22 mouse cellular contexts compared by ENCODE assay signal in genomic region chr3:148555324-148555723, GRCm38 (mm10).
DNase-seq lines count a peak whose midpoint lies in the region; ATAC-seq and TF ChIP-seq lines count a peak whose summit lies in the region.
"Had no signal": no experiment of that assay in that cellular context is flagged by ENCODE, and none has a peak within 500 bp of the region (broad histone marks: within the 10 kb centered on the region; RNA-seq: fewer than 3 reads in every experiment).

No protein-coding gene starts in this region.

- DNase-seq in limb, embryonic 10.5 days (ENCODE audit: low spot score), result peak; percentile 34
- no peak for DNase-seq in embryo, embryonic 9.5 days (ENCODE audit: extremely low spot score)
- no peak for DNase-seq in kidney, adult 8-10 months
- DNase-seq in hindbrain, postnatal 0 days (ENCODE audit: low spot score), result no peak
- DNase-seq: adrenal gland, adult 2 months; adrenal gland, postnatal 10 days; adrenal gland, postnatal 25 days; cerebellum, adult 11 months; cerebellum, adult 18-20 months; cerebellum, adult 8-10 months; cerebellum, postnatal 10 days; cerebellum, postnatal 25 days; embryo, embryonic 11 days; forebrain, postnatal 0 days had no signal

- no peak for TF ChIP-seq CTCF in hindbrain, postnatal 0 days (IDR thresholded peaks at IDR 0.05; ENCODE audit: low read depth)

- no peaks in the 10 kb centered on the region for H3K27me3 ChIP-seq in limb, embryonic 10.5 days (ENCODE audit: low read depth, poor library complexity, severe bottlenecking)
- no peaks in the 10 kb centered on the region for H3K27me3 ChIP-seq in kidney, embryonic 14.5 days (ENCODE audit: control insufficient read depth, insufficient read depth, low read length)
- no peaks in the 10 kb centered on the region for H3K27me3 ChIP-seq in hindbrain, postnatal 0 days (ENCODE audit: insufficient read depth, low read length)
- H3K27me3 ChIP-seq: embryonic facial prominence, embryonic 12.5 days; forebrain, embryonic 15.5 days had no signal

- H3K9me3 ChIP-seq in limb, embryonic 10.5 days (replicated peaks), result no peaks in the 10 kb centered on the region
- no peaks in the 10 kb centered on the region for H3K9me3 ChIP-seq in kidney, embryonic 14.5 days (ENCODE audit: control insufficient read depth, low read length)
- H3K9me3 ChIP-seq in hindbrain, postnatal 0 days (ENCODE audit: low read length), result no peaks in the 10 kb centered on the region
- H3K9me3 ChIP-seq: embryonic facial prominence, embryonic 10.5 days; embryonic facial prominence, embryonic 12.5 days; forebrain, embryonic 13.5 days; forebrain, embryonic 15.5 days had no signal

- no peak overlapping the region for H3K27ac ChIP-seq in limb, embryonic 10.5 days
- no peak overlapping the region for H3K27ac ChIP-seq in kidney, embryonic 14.5 days (ENCODE audit: low read depth, low read length)
- no peak overlapping the region for H3K27ac ChIP-seq in hindbrain, postnatal 0 days
- H3K27ac ChIP-seq: embryonic facial prominence, embryonic 10.5 days; embryonic facial prominence, embryonic 12.5 days; forebrain, embryonic 13.5 days; forebrain, embryonic 15.5 days had no signal

- 72% methylated on average over 8 of the region's 8 CpGs for WGBS in limb, embryonic 10.5 days
- WGBS in kidney, embryonic 14.5 days, result 81% methylated on average over 8 of the region's 8 CpGs
- 92% methylated on average over 8 of the region's 8 CpGs for WGBS in hindbrain, postnatal 0 days

- no peak overlapping the region for H3K4me3 ChIP-seq in limb, embryonic 10.5 days
- no peak overlapping the region for H3K4me3 ChIP-seq in kidney, embryonic 14.5 days (ENCODE audit: low read length)
- no peak overlapping the region for H3K4me3 ChIP-seq in hindbrain, postnatal 0 days (ENCODE audit: low read length)
- H3K4me3 ChIP-seq: embryonic facial prominence, embryonic 10.5 days; embryonic facial prominence, embryonic 12.5 days; forebrain, embryonic 13.5 days; forebrain, embryonic 15.5 days had no signal

- H3K4me1 ChIP-seq in limb, embryonic 10.5 days, result peaks cover 11% of the 10 kb centered on the region
- H3K4me1 ChIP-seq in kidney, embryonic 14.5 days (ENCODE audit: control insufficient read depth, insufficient read depth, low read length), result no peaks in the 10 kb centered on the region
- no peaks in the 10 kb centered on the region for H3K4me1 ChIP-seq in hindbrain, postnatal 0 days (ENCODE audit: insufficient read depth, low read length)
- H3K4me1 ChIP-seq: embryonic facial prominence, embryonic 10.5 days; embryonic facial prominence, embryonic 12.5 days had no signal

- peak; percentile 52 for ATAC-seq in common myeloid progenitor, adult 5-6 weeks (replicated peaks; ENCODE audit: low read depth, poor library complexity, severe bottlenecking)
- peak; percentile 65 for ATAC-seq in granulocyte monocyte progenitor cell, adult 5-6 weeks (replicated peaks; ENCODE audit: poor library complexity, severe bottlenecking)
- 0 out of 2 replicates have a peak, but pooled peaks have one; percentile 21 for ATAC-seq in megakaryocyte, adult 5-6 weeks (ENCODE audit: poor library complexity, severe bottlenecking)
- no peak for ATAC-seq in kidney, embryonic 14.5 days (ENCODE audit: low FRiP score, low TSS enrichment)
- ATAC-seq in hindbrain, postnatal 0 days, result no peak
- ATAC-seq: forebrain, embryonic 13.5 days; forebrain, embryonic 15.5 days; forebrain, postnatal 0 days had no signal

- no peaks in the 10 kb centered on the region for H3K36me3 ChIP-seq in limb, embryonic 10.5 days
- H3K36me3 ChIP-seq in kidney, embryonic 14.5 days (ENCODE audit: control insufficient read depth, insufficient read depth, low read length), result no peaks in the 10 kb centered on the region
- H3K36me3 ChIP-seq in hindbrain, postnatal 0 days (ENCODE audit: insufficient read depth, low read length), result no peaks in the 10 kb centered on the region
- H3K36me3 ChIP-seq: embryonic facial prominence, embryonic 10.5 days; embryonic facial prominence, embryonic 12.5 days; forebrain, embryonic 15.5 days had no signal

- H3K9ac ChIP-seq in kidney, embryonic 14.5 days (ENCODE audit: low read depth, low read length), result no peak overlapping the region
- H3K9ac ChIP-seq in hindbrain, postnatal 0 days (replicated peaks; ENCODE audit: low read length), result no peak overlapping the region
- H3K9ac ChIP-seq: embryonic facial prominence, embryonic 12.5 days; forebrain, embryonic 13.5 days; forebrain, embryonic 15.5 days; forebrain, postnatal 0 days had no signal

- H3K4me2 ChIP-seq in kidney, embryonic 14.5 days (replicated peaks; ENCODE audit: low read depth, low read length), result no peak overlapping the region
- H3K4me2 ChIP-seq in hindbrain, postnatal 0 days (ENCODE audit: low read depth, low read length), result no peak overlapping the region
- H3K4me2 ChIP-seq: embryonic facial prominence, embryonic 12.5 days; forebrain, embryonic 13.5 days; forebrain, embryonic 15.5 days had no signal

Comparison
In these comparisons a context has a peak if more than half of its experiments do, and no peak if none do; other contexts are left out.
1. ATAC-seq: peak in common myeloid progenitor, adult 5-6 weeks (single experiment), granulocyte monocyte progenitor cell, adult 5-6 weeks (single experiment) and megakaryocyte, adult 5-6 weeks (single experiment); none in kidney, embryonic 14.5 days (single experiment) and hindbrain, postnatal 0 days (single experiment).